Comparison of ENCODE assay signal across 17 mouse cellular contexts in genomic region chr9:58838504-58838903, GRCm38 (mm10). TPM values are rescaled to one million over a fixed set of nuclear protein-coding genes. Genes with fewer than 3 reads are reported as not detected.
"Had no signal": no experiment of that assay in that cellular context is flagged by ENCODE, and none has a peak within 500 bp of the region (broad histone marks: within the 10 kb centered on the region; RNA-seq: fewer than 3 reads in every experiment).

No protein-coding gene starts in this region.

- H3K4me1 ChIP-seq: limb, embryonic 15.5 days; neural tube, embryonic 12.5 days had no signal

- H3K9ac ChIP-seq: limb, embryonic 12.5 days; limb, embryonic 15.5 days; liver, embryonic 14.5 days; liver, postnatal 0 days; lung, embryonic 14.5 days; midbrain, embryonic 12.5 days; midbrain, embryonic 15.5 days; neural tube, embryonic 12.5 days had no signal

- H3K4me3 ChIP-seq: limb, embryonic 12.5 days; limb, embryonic 15.5 days; midbrain, embryonic 12.5 days; midbrain, embryonic 15.5 days; neural tube, embryonic 12.5 days had no signal

- H3K4me2 ChIP-seq: limb, embryonic 12.5 days; limb, embryonic 15.5 days; liver, embryonic 11.5 days; lung, embryonic 14.5 days; midbrain, embryonic 12.5 days; midbrain, embryonic 15.5 days; neural tube, embryonic 12.5 days had no signal

- H3K27ac ChIP-seq: limb, embryonic 12.5 days; limb, embryonic 15.5 days; liver, embryonic 14.5 days; macrophage; midbrain, embryonic 12.5 days; midbrain, embryonic 15.5 days; neural tube, embryonic 12.5 days had no signal

- H3K9me3 ChIP-seq: limb, embryonic 12.5 days; limb, embryonic 15.5 days; midbrain, embryonic 12.5 days; midbrain, embryonic 15.5 days; neural tube, embryonic 12.5 days had no signal

- DNase-seq: kidney, postnatal 14 days; kidney, postnatal 4 days; left cerebral cortex, postnatal 4 days; liver, postnatal 0 days; lung, embryonic 14.5 days; thymus, adult 2 months; thymus, postnatal 14 days had no signal

- H3K36me3 ChIP-seq: limb, embryonic 12.5 days; limb, embryonic 15.5 days; midbrain, embryonic 12.5 days; midbrain, embryonic 15.5 days; neural tube, embryonic 12.5 days had no signal

- ATAC-seq: liver, postnatal 0 days; lung, postnatal 0 days; midbrain, embryonic 15.5 days had no signal

- H3K27me3 ChIP-seq: limb, embryonic 15.5 days; midbrain, embryonic 15.5 days had no signal

RNA-seq across cellular contexts. Expression of gene Hcn4, which starts 15.3 kb away (rescaled TPM):
- total RNA-seq: megakaryocyte, adult 5-6 weeks had no signal
- polyA plus RNA-seq: liver, postnatal 0 days; macrophage had no signal
